Mouse (Mus musculus) heart, adult 2 months (tissue): ENCODE measurements at regions not wholly inside any gene's neighbourhood (a gene's known extent, or its start where the extent isn't known, plus 50 kb on each side); places are given as distances from the start of the nearest gene placed in this dataset.

Source experiments
- DNase-seq, 2 experiments: peaks; one replicate each; pipeline ENCODE4 v3.0.0; 2021
- H3K27ac ChIP-seq: fragments of 200-600 bp; 2 replicates; pipeline ENCODE4 v1.8.1; 2022
- H3K27me3 ChIP-seq: fragments of 200-500 bp; 2 replicates; pipeline ENCODE4 v1.6.1; 2012; ENCODE audit warnings: mild to moderate bottlenecking, low read length, inconsistent platforms, mixed read lengths; ENCODE audit not compliant: control insufficient read depth, insufficient read depth
- H3K36me3 ChIP-seq: fragments of 200-500 bp; 2 replicates; pipeline ENCODE4 v1.6.1; 2012; ENCODE audit warnings: low read length, inconsistent platforms; ENCODE audit not compliant: control insufficient read depth, insufficient read depth
- H3K4me1 ChIP-seq: fragments of 200-500 bp; 2 replicates; pipeline ENCODE4 v1.6.1; 2011; ENCODE audit warnings: low read length; ENCODE audit not compliant: control insufficient read depth, insufficient read depth
- H3K4me3 ChIP-seq: fragments of 200-600 bp; 2 replicates; pipeline ENCODE4 v1.8.1; 2022
- H3K79me2 ChIP-seq: fragments of 200-500 bp; replicated peaks from 2 replicates; pipeline ENCODE4 v1.6.1; 2012; ENCODE audit warnings: mild to moderate bottlenecking, inconsistent platforms, low read length, moderate library complexity, mixed read lengths; ENCODE audit not compliant: control insufficient read depth, insufficient read depth
- H3K9ac ChIP-seq: fragments of 200-500 bp; 2 replicates; pipeline ENCODE4 v1.6.1; 2012; ENCODE audit warnings: low read depth, mild to moderate bottlenecking, control low read depth, inconsistent platforms, low read length, mixed read lengths
- CTCF ChIP-seq: fragments of 200-600 bp; IDR thresholded peaks from 2 replicates; pipeline ENCODE4 v1.8.1; 2022; ENCODE audit warnings: antibody characterized with exemption, mild to moderate bottlenecking, moderate library complexity
- EP300 ChIP-seq: fragments of 200-500 bp; IDR thresholded peaks from 2 replicates; pipeline ENCODE4 v1.6.1; 2011; ENCODE audit warnings: low read depth, low read length, control low read depth; ENCODE audit not compliant: insufficient read depth
- POLR2A ChIP-seq: fragments of 200-500 bp; IDR thresholded peaks from 2 replicates; pipeline ENCODE4 v1.6.1; 2011; ENCODE audit warnings: mild to moderate bottlenecking, low read depth, low read length, control low read depth; ENCODE audit not compliant: insufficient read depth
- WGBS: fragments of 180-500 bp; shearing (Covaris S2); methylation state at CpG from one replicate; pipeline ENCODE4 v1.1.7; 2018; 5-methylcytosine and 5-hydroxymethylcytosine counted together
- intact Hi-C: fragments of 180-260 bp; cut with DNase I; formaldehyde crosslinking; loops from one replicate; pipeline ENCODE4 v1.15.1; 2025

DNA sequence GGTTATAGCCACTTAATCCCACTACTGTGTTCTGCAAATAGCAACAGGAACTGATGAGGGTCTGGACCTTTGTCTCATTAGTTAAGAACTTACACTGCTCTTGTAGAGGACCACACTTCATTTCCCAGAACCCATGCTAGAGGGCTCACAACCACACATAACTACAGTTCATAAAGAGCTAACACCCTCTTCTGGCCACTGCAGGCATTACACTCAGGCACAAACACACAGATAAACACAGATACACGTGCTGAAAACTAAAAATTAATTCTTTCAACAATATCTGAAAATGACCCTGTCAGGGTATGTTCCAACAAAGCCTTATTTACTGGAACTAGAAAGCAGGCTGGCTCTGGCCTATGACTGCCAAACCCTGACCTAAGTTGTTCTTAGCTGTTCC is 529.0 kb upstream of the Mctp2 start:
- no peaks in the 10 kb centered on the region for H3K36me3 ChIP-seq
- H3K4me3 ChIP-seq, result no peak overlapping the region
- H3K9ac ChIP-seq, result no peak overlapping the region
- no peaks in the 10 kb centered on the region for H3K27me3 ChIP-seq
- H3K27ac ChIP-seq, result no peak overlapping the region
- no peaks in the 10 kb centered on the region for H3K79me2 ChIP-seq
- WGBS, result 74% methylated on average over 1 of the region's 1 CpGs
- intact Hi-C loops, result no loop called here
- TF ChIP-seq POLR2A (no peak), EP300 (no peak), CTCF (no peak)
- DNase-seq, result no peak
- no peaks in the 10 kb centered on the region for H3K4me1 ChIP-seq

GRCm38 (mm10) chr7:72836026-72836425 is 529.6 kb upstream of the Mctp2 start:
- WGBS, result 81% methylated on average over 4 of the region's 4 CpGs
- H3K4me1 ChIP-seq, result no peaks in the 10 kb centered on the region
- no peak overlapping the region for H3K9ac ChIP-seq
- no peaks in the 10 kb centered on the region for H3K27me3 ChIP-seq
- no peak overlapping the region for H3K4me3 ChIP-seq
- no peak overlapping the region for H3K27ac ChIP-seq
- no peaks in the 10 kb centered on the region for H3K79me2 ChIP-seq
- TF ChIP-seq EP300, result no peak
- TF ChIP-seq POLR2A, result no peak
- TF ChIP-seq CTCF, result no peak
- no peak for DNase-seq
- intact Hi-C loops, result no loop called here
- no peaks in the 10 kb centered on the region for H3K36me3 ChIP-seq

GRCm38 (mm10) chr7:72836457-72836985 is 530.1 kb upstream of the Mctp2 start:
- TF ChIP-seq EP300, result no peak
- TF ChIP-seq CTCF, result no peak
- no peak for TF ChIP-seq POLR2A
- no peak overlapping the region for H3K9ac ChIP-seq
- no peaks in the 10 kb centered on the region for H3K27me3 ChIP-seq
- no peak overlapping the region for H3K27ac ChIP-seq
- intact Hi-C loops, result no loop called here
- 87% methylated on average over 6 of the region's 6 CpGs for WGBS
- DNase-seq, result no peak
- H3K79me2 ChIP-seq, result no peaks in the 10 kb centered on the region
- no peak overlapping the region for H3K4me3 ChIP-seq
- no peaks in the 10 kb centered on the region for H3K36me3 ChIP-seq
- no peaks in the 10 kb centered on the region for H3K4me1 ChIP-seq

GRCm38 (mm10) chr7:72837992-72838655 is 531.7 kb upstream of the Mctp2 start:
- intact Hi-C loops, result no loop called here
- TF ChIP-seq EP300, result no peak
- TF ChIP-seq CTCF, result no peak
- TF ChIP-seq POLR2A, result no peak
- Histone ChIP-seq H3K27ac (no peak overlapping the region), H3K79me2 (no peaks in the 10 kb centered on the region), H3K4me3 (no peak overlapping the region), H3K4me1 (no peaks in the 10 kb centered on the region), H3K27me3 (no peaks in the 10 kb centered on the region), H3K9ac (no peak overlapping the region), H3K36me3 (no peaks in the 10 kb centered on the region)
- DNase-seq, result no peak
- 72% methylated on average over 6 of the region's 6 CpGs for WGBS

- Histone ChIP-seq H3K4me1 (no peaks in the 10 kb centered on the region), H3K27ac (no peak overlapping the region), H3K27me3 (no peaks in the 10 kb centered on the region), H3K79me2 (no peaks in the 10 kb centered on the region), H3K9ac (no peak overlapping the region), H3K36me3 (no peaks in the 10 kb centered on the region), H3K4me3 (no peak overlapping the region)
- 83% methylated on average over 1 of the region's 1 CpGs for WGBS
- intact Hi-C loops, result no loop called here
- TF ChIP-seq EP300, result no peak
- TF ChIP-seq CTCF, result no peak
- no peak for TF ChIP-seq POLR2A
- DNase-seq, result peak; percentile 8 to 17
Measured at GRCm38 (mm10) chr7:72851346-72851745, 524.0 kb upstream of the Rgma start.

DNA sequence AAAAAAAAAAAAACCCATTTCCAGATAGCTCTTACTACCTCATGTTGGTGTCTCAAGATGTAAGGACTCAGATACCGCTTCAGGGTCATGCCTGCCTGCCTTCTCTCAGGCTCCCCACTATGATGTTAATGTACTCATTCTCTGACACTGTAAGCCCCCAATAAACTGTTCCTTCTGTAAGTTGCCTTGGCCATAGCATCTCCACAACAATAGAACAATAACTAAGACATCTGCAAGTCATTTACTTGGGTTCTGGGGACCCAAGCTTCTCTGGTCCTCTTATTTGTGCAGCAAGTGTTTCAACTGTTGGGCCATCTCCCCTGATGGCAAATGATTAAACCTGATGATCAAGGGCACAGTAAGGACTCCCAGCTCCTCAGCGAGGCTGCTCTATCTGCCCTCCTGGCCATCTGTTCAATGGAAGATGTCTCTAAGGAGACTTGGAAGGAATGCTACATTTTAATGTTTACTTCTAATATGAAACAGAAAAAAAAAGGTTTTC is 520.8 kb upstream of the Rgma start:
- H3K79me2 ChIP-seq, result no peaks in the 10 kb centered on the region
- no peaks in the 10 kb centered on the region for H3K36me3 ChIP-seq
- no peak overlapping the region for H3K9ac ChIP-seq
- intact Hi-C loops, result no loop called here
- WGBS, result 83% methylated on average over 2 of the region's 2 CpGs
- no peaks in the 10 kb centered on the region for H3K27me3 ChIP-seq
- no peak for TF ChIP-seq CTCF
- TF ChIP-seq EP300, result no peak
- TF ChIP-seq POLR2A, result no peak
- H3K4me3 ChIP-seq, result no peak overlapping the region
- no peak overlapping the region for H3K27ac ChIP-seq
- H3K4me1 ChIP-seq, result no peaks in the 10 kb centered on the region
- DNase-seq, result no peak
